Mouse (Mus musculus): ENCODE measurements around the gene Gfi1. TPM values are rescaled to one million over a fixed set of nuclear protein-coding genes. Genes with fewer than 3 reads are reported as not detected.
A peak's percentile ranks its signal among the peaks of the same experiment; 100 is the strongest.

The Gfi1 gene
- polyA plus RNA-seq, 1 experiment from 2014 or later = 0.09 TPM

DNA sequence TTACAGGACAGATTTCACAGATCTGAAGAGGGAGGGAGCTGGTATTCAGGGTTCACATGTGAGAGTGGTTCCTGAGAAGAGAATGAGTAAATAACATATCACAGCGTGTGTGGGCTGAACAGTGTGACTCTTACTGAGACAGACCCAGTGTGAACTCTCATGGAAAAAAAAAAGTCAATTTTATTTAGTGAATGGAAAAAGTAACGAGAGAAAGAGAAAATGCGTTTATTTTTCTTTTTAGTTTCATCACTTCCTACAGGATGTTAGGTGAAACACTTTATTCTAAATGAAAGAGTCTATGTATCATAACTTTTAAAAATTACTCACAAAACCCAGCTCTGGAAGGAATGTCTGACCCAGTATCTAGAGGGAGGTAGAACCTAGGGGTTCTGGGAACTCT is 5.6 kb upstream of the Gfi1 start:
- no peaks in the 10 kb centered on the region for H3K36me3 ChIP-seq (ENCODE audit: control insufficient read depth, insufficient read depth, low read length)
- no peak for ATAC-seq (ENCODE audit: insufficient number of reproducible peaks, insufficient read depth, low FRiP score, low read depth)
- H3K9me3 ChIP-seq (ENCODE audit: control insufficient read depth, low read length) = no peaks in the 10 kb centered on the region
- no peak overlapping the region for H3K4me3 ChIP-seq (ENCODE audit: control insufficient read depth in 1 of 2, insufficient read depth in 1 of 2, low read depth in 1 of 2, low read length in 2 of 2)
- no peak overlapping the region for H3K4me2 ChIP-seq (ENCODE audit: low read length)
- H3K9ac ChIP-seq (ENCODE audit: low read length) = no peak overlapping the region
- H3K4me1 ChIP-seq (ENCODE audit: control insufficient read depth in 2 of 2, insufficient read depth in 2 of 2, low read length in 2 of 2) = peaks cover 0 to 5% of the 10 kb centered on the region in 2 experiments; a peak in 3 of 4 replicates
- 48% methylated on average over 3 of the region's 3 CpGs for WGBS
- no peak overlapping the region for H3K27ac ChIP-seq (replicated peaks in 1 of 2; ENCODE audit: control insufficient read depth in 1 of 2, insufficient read depth in 1 of 2, low read depth in 2 of 2, low read length in 2 of 2)
- peaks cover 50% of the 10 kb centered on the region for H3K27me3 ChIP-seq (ENCODE audit: control insufficient read depth, insufficient read depth, low read length)

DNA sequence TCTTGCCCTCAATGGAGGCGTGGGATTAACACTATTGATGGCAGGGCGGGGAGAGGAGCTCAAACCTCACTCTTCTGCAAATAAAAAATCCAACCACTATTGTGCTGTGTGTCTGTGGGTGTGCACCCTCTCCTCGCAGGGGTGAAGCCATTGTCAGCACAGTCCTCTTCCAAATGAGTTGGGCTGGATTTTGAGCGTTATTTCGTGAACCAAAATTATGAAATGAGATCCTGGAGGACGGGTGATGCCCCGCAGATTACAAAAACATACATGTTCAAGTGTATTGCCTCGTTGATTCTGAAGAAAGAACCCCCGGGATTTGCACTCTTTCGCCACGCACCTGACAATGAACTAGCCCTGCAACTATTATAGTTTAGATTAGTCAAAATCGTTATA is 1.2 kb upstream of the Gfi1 start:
- WGBS = 27% methylated on average over 12 of the region's 12 CpGs
- H3K4me2 ChIP-seq (ENCODE audit: low read length) = peak overlapping the region; percentile 76
- peaks cover 22 to 44% of the 10 kb centered on the region in 2 experiments for H3K4me1 ChIP-seq (ENCODE audit: control insufficient read depth in 2 of 2, insufficient read depth in 2 of 2, low read length in 2 of 2)
- peaks cover 88% of the 10 kb centered on the region for H3K27me3 ChIP-seq (ENCODE audit: control insufficient read depth, insufficient read depth, low read length)
- ATAC-seq (ENCODE audit: insufficient number of reproducible peaks, insufficient read depth, low FRiP score, low read depth) = no peak
- H3K27ac ChIP-seq (replicated peaks in 1 of 2; ENCODE audit: control insufficient read depth in 1 of 2, insufficient read depth in 1 of 2, low read depth in 2 of 2, low read length in 2 of 2) = no peak overlapping the region
- no peaks in the 10 kb centered on the region for H3K36me3 ChIP-seq (ENCODE audit: control insufficient read depth, insufficient read depth, low read length)
- H3K9ac ChIP-seq (ENCODE audit: low read length) = no peak overlapping the region
- H3K9me3 ChIP-seq (ENCODE audit: control insufficient read depth, low read length) = no peaks in the 10 kb centered on the region
- H3K4me3 ChIP-seq (ENCODE audit: control insufficient read depth in 1 of 2, insufficient read depth in 1 of 2, low read depth in 1 of 2, low read length in 2 of 2) = peak overlapping the region in 1 of 2 experiments; percentile 43; a peak in 3 of 4 replicates

GRCm38 (mm10) chr5:107726281-107727006 is 608 bp upstream of the Gfi1 start:
- peak overlapping the region; percentile 31 to 43 for H3K4me3 ChIP-seq (ENCODE audit: control insufficient read depth in 1 of 2, insufficient read depth in 1 of 2, low read depth in 1 of 2, low read length in 2 of 2)
- H3K9me3 ChIP-seq (ENCODE audit: control insufficient read depth, low read length) = no peaks in the 10 kb centered on the region
- under 1% methylated on average over 57 of the region's 57 CpGs for WGBS
- peaks cover 25 to 49% of the 10 kb centered on the region in 2 experiments for H3K4me1 ChIP-seq (ENCODE audit: control insufficient read depth in 2 of 2, insufficient read depth in 2 of 2, low read length in 2 of 2)
- H3K27me3 ChIP-seq (ENCODE audit: control insufficient read depth, insufficient read depth, low read length) = peaks cover 90% of the 10 kb centered on the region
- no peaks in the 10 kb centered on the region for H3K36me3 ChIP-seq (ENCODE audit: control insufficient read depth, insufficient read depth, low read length)
- no peak for ATAC-seq (ENCODE audit: insufficient number of reproducible peaks, insufficient read depth, low FRiP score, low read depth)
- peak overlapping the region; percentile 76 for H3K4me2 ChIP-seq (ENCODE audit: low read length)
- peak overlapping the region; percentile 49 for H3K9ac ChIP-seq (ENCODE audit: low read length)
- no peak overlapping the region for H3K27ac ChIP-seq (replicated peaks in 1 of 2; ENCODE audit: control insufficient read depth in 1 of 2, insufficient read depth in 1 of 2, low read depth in 2 of 2, low read length in 2 of 2)

GRCm38 (mm10) chr5:107724661-107725434 is 988 bp downstream of the Gfi1 start:
- peak; percentile 27; the same call in 1 of the 2 replicates for ATAC-seq (ENCODE audit: insufficient number of reproducible peaks, insufficient read depth, low FRiP score, low read depth)
- H3K9ac ChIP-seq (ENCODE audit: low read length) = no peak overlapping the region; the same call in 1 of the 2 replicates
- peak overlapping the region; percentile 76 for H3K4me2 ChIP-seq (ENCODE audit: low read length)
- peaks cover 96% of the 10 kb centered on the region for H3K27me3 ChIP-seq (ENCODE audit: control insufficient read depth, insufficient read depth, low read length)
- WGBS = 1% methylated on average over 52 of the region's 52 CpGs
- H3K4me3 ChIP-seq (ENCODE audit: control insufficient read depth in 1 of 2, insufficient read depth in 1 of 2, low read depth in 1 of 2, low read length in 2 of 2) = peak overlapping the region; percentile 31 to 43
- H3K27ac ChIP-seq (replicated peaks in 1 of 2; ENCODE audit: control insufficient read depth in 1 of 2, insufficient read depth in 1 of 2, low read depth in 2 of 2, low read length in 2 of 2) = no peak overlapping the region
- H3K9me3 ChIP-seq (ENCODE audit: control insufficient read depth, low read length) = no peaks in the 10 kb centered on the region
- H3K36me3 ChIP-seq (ENCODE audit: control insufficient read depth, insufficient read depth, low read length) = no peaks in the 10 kb centered on the region
- peaks cover 33 to 57% of the 10 kb centered on the region in 2 experiments for H3K4me1 ChIP-seq (ENCODE audit: control insufficient read depth in 2 of 2, insufficient read depth in 2 of 2, low read length in 2 of 2)

DNA sequence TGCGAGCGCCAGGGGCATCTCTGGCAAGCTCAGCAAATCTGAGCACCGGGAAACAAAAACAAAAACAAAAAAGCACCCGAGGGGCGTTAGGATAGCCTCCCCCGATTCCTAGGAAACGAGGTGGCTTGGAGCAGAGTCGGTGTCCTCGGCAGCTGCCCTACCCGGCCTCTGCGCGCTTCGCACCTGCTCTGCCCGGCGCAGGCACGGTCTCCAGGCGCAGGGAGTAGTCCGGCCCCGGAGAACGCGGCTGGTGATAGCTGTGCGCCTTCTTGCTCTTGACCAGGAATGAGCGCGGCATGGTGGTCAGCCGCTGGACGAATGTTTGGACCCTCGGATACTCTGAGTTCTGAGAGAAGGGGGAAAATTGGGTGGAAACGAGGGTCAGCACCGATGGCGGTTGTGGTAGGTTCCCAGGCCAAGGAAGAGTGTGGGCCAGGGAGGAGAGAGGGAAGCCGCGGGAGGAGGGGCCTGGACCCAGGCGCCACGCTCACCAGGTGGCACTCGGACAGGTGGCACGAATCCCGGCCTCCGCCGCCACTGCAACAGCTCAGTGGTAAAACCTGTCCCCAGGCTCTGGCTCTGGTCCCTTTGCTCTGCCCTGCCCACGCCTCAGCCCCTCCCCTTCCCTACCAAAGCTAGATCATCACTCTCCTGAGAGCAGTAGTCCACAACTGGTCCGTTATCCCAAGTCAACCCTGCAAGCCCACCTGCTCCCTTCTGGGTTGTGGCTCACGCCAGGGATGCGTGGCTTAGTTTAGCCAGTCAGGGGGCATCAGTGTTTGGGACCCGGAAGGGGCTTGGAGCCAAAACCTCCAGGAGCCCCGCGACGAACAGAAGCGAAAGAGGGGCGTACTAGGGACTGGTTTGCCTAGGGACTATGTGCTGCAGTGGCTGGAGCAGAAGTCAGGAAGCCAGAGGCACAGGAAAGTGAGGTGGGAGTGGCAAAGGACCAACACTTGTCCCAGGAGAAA is 2.0 kb downstream of the Gfi1 start:
- peaks cover 99% of the 10 kb centered on the region for H3K27me3 ChIP-seq (ENCODE audit: control insufficient read depth, insufficient read depth, low read length)
- H3K9me3 ChIP-seq (ENCODE audit: control insufficient read depth, low read length) = no peaks in the 10 kb centered on the region
- no peak for ATAC-seq (ENCODE audit: insufficient number of reproducible peaks, insufficient read depth, low FRiP score, low read depth)
- WGBS = under 1% methylated on average over 49 of the region's 49 CpGs
- H3K36me3 ChIP-seq (ENCODE audit: control insufficient read depth, insufficient read depth, low read length) = no peaks in the 10 kb centered on the region
- H3K4me2 ChIP-seq (ENCODE audit: low read length) = peak overlapping the region; percentile 76
- H3K27ac ChIP-seq (replicated peaks in 1 of 2; ENCODE audit: control insufficient read depth in 1 of 2, insufficient read depth in 1 of 2, low read depth in 2 of 2, low read length in 2 of 2) = no peak overlapping the region
- peak overlapping the region; percentile 29 to 43 for H3K4me3 ChIP-seq (ENCODE audit: control insufficient read depth in 1 of 2, insufficient read depth in 1 of 2, low read depth in 1 of 2, low read length in 2 of 2)
- 0 out of 2 replicates have a peak overlapping the region, but pooled peaks have one; percentile 3 for H3K9ac ChIP-seq (ENCODE audit: low read length)
- H3K4me1 ChIP-seq (ENCODE audit: control insufficient read depth in 2 of 2, insufficient read depth in 2 of 2, low read length in 2 of 2) = peaks cover 33 to 57% of the 10 kb centered on the region in 2 experiments

GRCm38 (mm10) chr5:107722661-107723532 is 2.9 kb downstream of the Gfi1 start:
- H3K4me1 ChIP-seq (ENCODE audit: control insufficient read depth in 2 of 2, insufficient read depth in 2 of 2, low read length in 2 of 2) = peaks cover 33 to 57% of the 10 kb centered on the region in 2 experiments
- peaks cover 98% of the 10 kb centered on the region for H3K27me3 ChIP-seq (ENCODE audit: control insufficient read depth, insufficient read depth, low read length)
- H3K36me3 ChIP-seq (ENCODE audit: control insufficient read depth, insufficient read depth, low read length) = no peaks in the 10 kb centered on the region
- 0 out of 2 replicates have a peak overlapping the region, but pooled peaks have one; percentile 3 for H3K9ac ChIP-seq (ENCODE audit: low read length)
- ATAC-seq (ENCODE audit: insufficient number of reproducible peaks, insufficient read depth, low FRiP score, low read depth) = no peak
- WGBS = 2% methylated on average over 31 of the region's 34 CpGs
- H3K4me2 ChIP-seq (ENCODE audit: low read length) = peak overlapping the region; percentile 76
- H3K9me3 ChIP-seq (ENCODE audit: control insufficient read depth, low read length) = no peaks in the 10 kb centered on the region
- H3K27ac ChIP-seq (replicated peaks in 1 of 2; ENCODE audit: control insufficient read depth in 1 of 2, insufficient read depth in 1 of 2, low read depth in 2 of 2, low read length in 2 of 2) = no peak overlapping the region
- H3K4me3 ChIP-seq (ENCODE audit: control insufficient read depth in 1 of 2, insufficient read depth in 1 of 2, low read depth in 1 of 2, low read length in 2 of 2) = peak overlapping the region; percentile 29 to 43
